Mouse (Mus musculus): ENCODE results near the gene Pdgfa. TPM values are rescaled to one million over a fixed set of nuclear protein-coding genes. Genes with fewer than 3 reads are reported as not detected.

Pdgfa gene
- 10 to 100 TPM; 52.1 to 53.0 TPM for total RNA-seq (2021)
- long read RNA-seq, experiment 1, transcript Pdgfa-204 (7 exons, 1,287 nt) = minor isoform, 6 of 57 reads
- long read RNA-seq, experiment 1, transcript Pdgfa-202 (6 exons, 2,060 nt) = major isoform, 38 of 57 reads
- long read RNA-seq, experiment 1, partial matches to known transcripts = 4 of 57 reads
- long read RNA-seq, experiment 1, other reads (novel, unspliced or antisense) = 9 of 57 reads
- long read RNA-seq, experiment 2, transcript Pdgfa-204 (7 exons, 1,287 nt) = minor isoform, 7 of 63 reads
- long read RNA-seq, experiment 2, transcript Pdgfa-202 (6 exons, 2,060 nt) = major isoform, 42 of 63 reads
- long read RNA-seq, experiment 2, partial matches to known transcripts = 10 of 63 reads
- long read RNA-seq, experiment 2, other reads (novel, unspliced or antisense) = 3 of 63 reads

DNA sequence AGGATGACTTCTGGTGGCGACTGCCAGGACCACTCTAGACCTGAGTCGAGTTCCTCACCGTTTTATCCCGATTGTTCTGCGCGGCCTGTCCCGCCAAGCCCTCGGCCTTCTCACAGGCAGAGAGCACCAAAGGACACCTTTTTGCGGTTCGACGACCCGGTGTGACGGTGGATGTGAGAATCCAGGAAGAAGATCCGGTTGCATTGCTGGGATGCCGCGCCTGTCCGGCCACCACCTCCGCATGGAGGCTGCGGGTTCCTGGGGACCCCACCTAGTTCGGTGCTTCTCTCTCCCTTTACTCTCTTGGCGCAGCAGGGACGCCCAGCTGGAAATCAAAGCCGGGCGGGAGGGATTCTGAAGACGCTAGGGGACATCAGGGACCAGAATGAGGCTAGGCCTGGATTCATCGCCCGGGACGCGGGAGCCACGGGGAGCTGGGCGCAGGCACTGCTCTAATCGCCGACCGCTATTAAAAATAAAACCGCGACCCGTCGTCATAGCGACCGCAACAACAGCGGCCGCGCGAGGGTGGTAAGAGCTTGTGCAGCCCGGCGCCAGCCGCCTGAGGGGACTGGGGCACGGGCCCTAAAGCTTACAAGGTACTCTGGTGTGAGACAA is at the start of gene Pdgfa:
Pdgfa (minus strand) TSS at position 200 of the 618 bp plus-strand sequence.
- intact Hi-C loops (cut with DNase I) = loop anchor here (2.0 to 5.0 kb wide), 2 partner anchors 140 to 180 kb away; no protein-coding TSS in a partner anchor
- peak within 1 kb of the TSS; percentile 91 for H3K27ac ChIP-seq
- peak; percentile 54 to 61 for DNase-seq (ENCODE audit: extremely low spot score in 1 of 2, low spot score in 2 of 2)

GRCm38 (mm10) chr5:139046636-139047035 is 49.5 kb upstream of the Pdgfa start:
- no peak for TF ChIP-seq CTCF (IDR thresholded peaks at IDR 0.05)
- Histone ChIP-seq H3K27ac (no peak overlapping the region), H3K4me3 (no peak overlapping the region)
- intact Hi-C loops (cut with DNase I) = no loop called here
- no peak for DNase-seq (ENCODE audit: extremely low spot score in 1 of 2, low spot score in 2 of 2)

More for the DNA sequence above, at the start of gene Pdgfa:
- no peak for TF ChIP-seq CTCF (IDR thresholded peaks at IDR 0.05)
- peak within 1 kb of the TSS; percentile 94 for H3K4me3 ChIP-seq

DNA sequence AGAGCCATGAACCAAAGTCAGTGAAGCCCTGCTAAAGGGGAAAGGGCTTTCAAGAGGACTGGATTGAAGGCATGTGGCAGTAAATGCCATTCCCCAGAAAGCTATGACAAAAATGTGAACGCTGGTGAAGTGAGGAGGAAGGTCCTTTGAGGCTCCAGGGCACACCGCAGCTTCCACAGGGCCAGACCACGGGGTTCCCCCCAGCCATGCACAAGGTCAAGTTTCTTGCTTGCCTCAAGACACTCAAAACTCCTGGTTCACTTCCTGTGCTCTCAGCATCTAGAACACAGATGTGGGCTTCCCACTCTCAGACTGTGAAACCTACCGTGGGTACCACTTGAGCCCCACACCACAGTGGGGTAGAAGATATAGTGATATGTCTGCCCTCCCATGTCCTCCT is 46.4 kb upstream of the Pdgfa start:
- intact Hi-C loops (cut with DNase I) = no loop called here
- Histone ChIP-seq H3K4me3 (no peak overlapping the region), H3K27ac (no peak overlapping the region)
- no peak for DNase-seq (ENCODE audit: extremely low spot score in 1 of 2, low spot score in 2 of 2)
- no peak for TF ChIP-seq CTCF (IDR thresholded peaks at IDR 0.05)

GRCm38 (mm10) chr5:139042299-139042698 is 45.1 kb upstream of the Pdgfa start:
- intact Hi-C loops (cut with DNase I) = no loop called here
- no peak for DNase-seq (ENCODE audit: extremely low spot score in 1 of 2, low spot score in 2 of 2)
- Histone ChIP-seq H3K4me3 (no peak overlapping the region), H3K27ac (no peak overlapping the region)
- no peak for TF ChIP-seq CTCF (IDR thresholded peaks at IDR 0.05)

DNA sequence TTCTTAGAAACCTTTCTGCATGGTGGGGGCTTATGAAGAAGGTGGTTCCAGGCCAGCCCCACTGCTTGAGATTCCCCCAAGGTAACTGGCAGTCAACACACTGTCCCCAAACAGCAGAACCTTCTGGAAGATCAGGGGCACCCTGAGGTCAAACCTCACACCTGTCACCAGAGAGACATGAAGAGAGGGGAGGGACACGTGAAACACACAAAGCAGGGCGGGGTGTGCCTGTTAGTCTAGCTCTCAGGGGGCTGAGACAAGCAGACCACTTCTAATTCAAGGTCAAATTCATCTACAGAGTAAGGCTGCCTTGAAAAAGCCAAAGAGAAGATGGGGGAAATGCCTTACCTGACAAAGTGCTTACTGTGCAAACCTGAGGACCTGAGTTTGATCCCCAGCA is 38.0 kb upstream of the Pdgfa start:
- no peak for DNase-seq (ENCODE audit: extremely low spot score in 1 of 2, low spot score in 2 of 2)
- Histone ChIP-seq H3K4me3 (no peak overlapping the region), H3K27ac (no peak overlapping the region)
- TF ChIP-seq CTCF (IDR thresholded peaks at IDR 0.05) = no peak
- intact Hi-C loops (cut with DNase I) = no loop called here

GRCm38 (mm10) chr5:139034746-139035145 is 37.6 kb upstream of the Pdgfa start:
- no peak overlapping the region for H3K27ac ChIP-seq
- intact Hi-C loops (cut with DNase I) = no loop called here

DNA sequence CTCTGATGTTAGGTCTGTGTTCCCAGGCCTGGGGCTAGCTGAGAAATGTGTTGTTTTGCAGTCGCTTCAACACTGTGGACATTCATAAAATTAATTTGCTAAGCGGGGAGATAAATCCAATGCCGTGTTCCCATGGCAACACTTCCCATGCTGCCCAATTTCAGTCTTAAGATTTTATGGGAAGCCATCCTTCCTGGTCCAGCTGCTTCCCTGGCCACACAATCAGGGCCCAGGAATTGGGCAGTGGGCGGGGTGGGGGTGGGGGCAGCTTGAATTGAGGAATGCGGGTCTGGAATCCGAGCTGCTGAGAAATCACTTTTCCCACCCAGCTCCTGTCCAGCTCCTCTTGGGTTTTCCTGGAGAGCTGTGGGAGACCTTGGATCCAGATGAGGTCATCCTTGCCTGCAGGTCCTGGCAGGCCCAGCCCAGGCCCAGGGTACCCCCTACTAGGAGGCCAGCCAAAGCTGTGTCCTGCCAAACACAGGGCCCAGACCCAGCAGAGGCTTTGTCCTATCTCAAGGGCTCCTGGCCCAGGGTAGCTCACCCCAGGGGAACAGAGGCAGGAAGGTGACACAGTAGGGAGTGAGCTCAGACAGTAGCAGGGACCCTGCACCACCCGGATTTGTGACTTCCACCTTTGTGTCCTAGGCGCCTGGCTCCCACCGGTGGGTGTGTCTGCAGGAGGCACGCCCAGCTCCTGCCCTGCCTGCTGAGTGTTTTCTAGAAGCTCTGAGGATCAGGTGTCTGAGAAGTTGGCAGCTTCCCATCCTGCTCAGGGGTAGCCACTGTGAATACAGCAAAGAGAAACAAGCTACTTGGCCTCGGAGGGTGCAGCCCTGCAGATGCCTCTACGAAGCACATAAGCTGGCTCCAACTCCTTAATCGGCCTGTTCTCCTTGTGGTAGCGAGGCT is 36.5 kb upstream of the Pdgfa start:
- Histone ChIP-seq H3K4me3 (no peak overlapping the region), H3K27ac (no peak overlapping the region)
- TF ChIP-seq CTCF (IDR thresholded peaks at IDR 0.05) = no peak
- intact Hi-C loops (cut with DNase I) = no loop called here
- DNase-seq (ENCODE audit: extremely low spot score in 1 of 2, low spot score in 2 of 2) = no peak

More at GRCm38 (mm10) chr5:139034746-139035145, 37.6 kb upstream of the Pdgfa start:
- DNase-seq (ENCODE audit: extremely low spot score in 1 of 2, low spot score in 2 of 2) = no peak
- no peak overlapping the region for H3K4me3 ChIP-seq
- no peak for TF ChIP-seq CTCF (IDR thresholded peaks at IDR 0.05)

- TF ChIP-seq CTCF (IDR thresholded peaks at IDR 0.05) = no peak
- no peak for DNase-seq (ENCODE audit: extremely low spot score in 1 of 2, low spot score in 2 of 2)
- Histone ChIP-seq H3K27ac (no peak overlapping the region), H3K4me3 (no peak overlapping the region)
- intact Hi-C loops (cut with DNase I) = no loop called here
These were observed 30.4 kb upstream of the Pdgfa start for GRCm38 (mm10) chr5:139027603-139028002.

GRCm38 (mm10) chr5:139024351-139025105 is 27.4 kb upstream of the Pdgfa start:
- TF ChIP-seq CTCF (IDR thresholded peaks at IDR 0.05) = peak; percentile 25
- intact Hi-C loops (cut with DNase I) = no loop called here
- Histone ChIP-seq H3K4me3 (no peak overlapping the region), H3K27ac (no peak overlapping the region)
- no peak for DNase-seq (ENCODE audit: extremely low spot score in 1 of 2, low spot score in 2 of 2)

- intact Hi-C loops (cut with DNase I) = no loop called here
- Histone ChIP-seq H3K4me3 (no peak overlapping the region), H3K27ac (no peak overlapping the region)
- DNase-seq (ENCODE audit: extremely low spot score in 1 of 2, low spot score in 2 of 2) = no peak
- TF ChIP-seq CTCF (IDR thresholded peaks at IDR 0.05) = no peak
These were observed 23.4 kb upstream of the Pdgfa start for GRCm38 (mm10) chr5:139020595-139020994.
